Mouse (Mus musculus): ENCODE results near the gene S100a7a. TPM values are rescaled to one million over a fixed set of nuclear protein-coding genes. Genes with fewer than 3 reads are reported as not detected.
A peak's percentile ranks its signal among the peaks of the same experiment; 100 is the strongest.

Gene S100a7a
- total and polyA plus RNA-seq, 2 experiments from 2014 or later: not detected

DNA sequence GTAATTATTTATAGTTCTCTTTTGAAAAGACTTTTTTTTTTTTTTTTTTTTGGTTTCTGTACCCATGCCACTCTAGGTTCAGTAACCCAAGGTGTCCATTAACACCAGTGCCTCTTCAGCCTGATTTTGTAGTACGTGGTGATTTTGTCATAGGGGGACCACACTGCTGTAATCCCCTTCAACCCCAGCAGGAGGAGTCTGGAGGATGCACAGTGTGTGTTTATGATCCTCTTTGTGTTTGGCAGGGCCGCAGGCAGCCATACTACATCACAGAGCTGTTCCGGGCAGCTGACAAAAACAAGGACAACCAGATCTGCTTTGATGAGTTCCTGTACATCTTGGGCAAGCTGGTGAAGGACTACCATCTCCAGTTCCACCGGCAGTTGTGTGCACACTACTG lies 3.6 kb downstream of the S100a7a start:
- Histone ChIP-seq H3K9me3 (ENCODE audit: low read length) (no peaks in the 10 kb centered on the region), H3K4me3 (ENCODE audit: low read length) (no peak overlapping the region), H3K27ac (no peak overlapping the region), H3K4me1 (ENCODE audit: insufficient read depth, low read length) (no peaks in the 10 kb centered on the region), H3K4me2 (ENCODE audit: low read depth, low read length) (no peak overlapping the region), H3K36me3 (ENCODE audit: insufficient read depth, low read length) (no peaks in the 10 kb centered on the region), H3K27me3 (ENCODE audit: insufficient read depth, low read length) (no peaks in the 10 kb centered on the region), H3K9ac (replicated peaks; ENCODE audit: low read length) (no peak overlapping the region)
- ATAC-seq (no peak), DNase-seq (ENCODE audit: low spot score) (no peak)
- TF ChIP-seq CTCF (IDR thresholded peaks at IDR 0.05; ENCODE audit: low read depth): peak; percentile 42
- WGBS: 84% methylated on average over 4 of the region's 4 CpGs

DNA sequence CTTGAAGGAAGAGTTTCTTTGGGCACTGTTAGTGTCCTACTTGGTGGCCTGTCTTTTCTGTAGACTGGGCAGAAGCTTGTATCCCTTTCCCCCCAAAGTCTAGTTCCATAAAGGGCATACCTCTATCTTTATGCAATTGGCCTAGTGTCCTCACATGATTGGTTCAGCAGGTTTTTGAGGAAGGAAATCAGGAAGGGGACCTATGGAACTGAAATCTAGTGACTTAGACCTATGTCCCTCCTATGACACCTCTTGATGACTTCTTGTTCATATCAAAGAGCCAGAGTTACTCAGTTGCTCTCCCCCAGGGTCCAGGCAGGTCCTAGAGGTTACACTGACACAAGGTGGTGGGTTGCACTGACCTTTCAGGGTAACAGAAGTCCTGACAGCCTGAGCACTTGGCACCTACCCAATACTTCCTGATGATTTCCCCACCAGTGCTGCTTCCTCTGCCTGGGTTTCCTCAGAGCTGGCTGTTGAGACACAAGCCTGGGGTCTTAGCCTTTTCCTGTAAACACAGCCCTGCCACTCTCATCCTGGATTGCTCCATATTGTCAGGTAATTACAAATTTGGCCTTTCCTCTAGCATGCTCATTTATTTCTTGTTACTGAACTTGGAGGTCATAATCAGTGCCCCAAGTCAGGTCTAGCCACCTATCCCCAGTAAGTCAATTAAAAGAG lies 5.7 kb downstream of the S100a7a start:
- H3K4me1 ChIP-seq (ENCODE audit: insufficient read depth, low read length): no peaks in the 10 kb centered on the region
- H3K4me2 ChIP-seq (ENCODE audit: low read depth, low read length): no peak overlapping the region
- no peak overlapping the region for H3K4me3 ChIP-seq (ENCODE audit: low read length)
- H3K9me3 ChIP-seq (ENCODE audit: low read length): no peaks in the 10 kb centered on the region
- DNase-seq (ENCODE audit: low spot score) (no peak), ATAC-seq (no peak)
- no peaks in the 10 kb centered on the region for H3K36me3 ChIP-seq (ENCODE audit: insufficient read depth, low read length)
- H3K27ac ChIP-seq: no peak overlapping the region
- no peak for TF ChIP-seq CTCF (IDR thresholded peaks at IDR 0.05; ENCODE audit: low read depth)
- no peak overlapping the region for H3K9ac ChIP-seq (replicated peaks; ENCODE audit: low read length)
- no peaks in the 10 kb centered on the region for H3K27me3 ChIP-seq (ENCODE audit: insufficient read depth, low read length)

DNA sequence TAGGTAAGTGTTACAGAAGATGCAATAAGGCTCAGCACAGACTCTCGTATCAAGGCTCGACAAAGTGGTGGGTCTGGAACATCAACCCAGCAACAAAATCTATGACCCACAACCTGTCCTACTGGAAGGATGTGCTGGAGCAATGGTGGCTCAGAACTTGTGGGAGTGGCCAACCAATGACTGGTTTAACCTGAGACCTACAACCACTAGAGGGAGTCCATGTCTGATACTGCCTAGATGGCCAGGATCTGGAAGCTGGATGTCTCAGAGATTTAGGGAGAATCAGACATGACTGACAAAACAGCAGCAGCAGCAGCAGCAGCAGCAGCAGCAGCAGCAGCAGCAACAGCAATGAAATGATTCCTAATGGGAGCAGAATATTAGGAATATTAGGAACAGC lies 10.4 kb downstream of the S100a7a start:
- H3K9ac ChIP-seq (replicated peaks; ENCODE audit: low read length): no peak overlapping the region
- DNase-seq (ENCODE audit: low spot score) (peak; percentile 5), ATAC-seq (no peak)
- no peaks in the 10 kb centered on the region for H3K27me3 ChIP-seq (ENCODE audit: insufficient read depth, low read length)
- H3K27ac ChIP-seq: no peak overlapping the region
- H3K4me2 ChIP-seq (ENCODE audit: low read depth, low read length): no peak overlapping the region
- no peaks in the 10 kb centered on the region for H3K9me3 ChIP-seq (ENCODE audit: low read length)
- peak; percentile 34; the same call in 1 of the 2 replicates for TF ChIP-seq CTCF (IDR thresholded peaks at IDR 0.05; ENCODE audit: low read depth)
- H3K4me3 ChIP-seq (ENCODE audit: low read length): no peak overlapping the region
- no peaks in the 10 kb centered on the region for H3K36me3 ChIP-seq (ENCODE audit: insufficient read depth, low read length)
- H3K4me1 ChIP-seq (ENCODE audit: insufficient read depth, low read length): no peaks in the 10 kb centered on the region
- 80% methylated on average over 2 of the region's 2 CpGs for WGBS

GRCm38 (mm10) chr3:90668846-90669245 lies 15.0 kb downstream of the S100a7a start, which contains the start of gene S100a8:
Gene S100a8, plus strand, starts transcription at chr3:90668978.
- Histone ChIP-seq H3K4me2 (ENCODE audit: low read depth, low read length) (no peak within 1 kb of the TSS), H3K9ac (replicated peaks; ENCODE audit: low read length) (no peak within 1 kb of the TSS), H3K27ac (no peak within 1 kb of the TSS), H3K9me3 (ENCODE audit: low read length) (no peaks in the 10 kb centered on the region), H3K4me1 (ENCODE audit: insufficient read depth, low read length) (no peaks in the 10 kb centered on the region), H3K27me3 (ENCODE audit: insufficient read depth, low read length) (no peaks in the 10 kb centered on the region), H3K36me3 (ENCODE audit: insufficient read depth, low read length) (no peaks in the 10 kb centered on the region), H3K4me3 (ENCODE audit: low read length) (no peak within 1 kb of the TSS)
- no peak for TF ChIP-seq CTCF (IDR thresholded peaks at IDR 0.05; ENCODE audit: low read depth)
- DNase-seq (ENCODE audit: low spot score): peak; percentile 3
- ATAC-seq: no peak
- 61% methylated on average over 8 of the region's 8 CpGs for WGBS

DNA sequence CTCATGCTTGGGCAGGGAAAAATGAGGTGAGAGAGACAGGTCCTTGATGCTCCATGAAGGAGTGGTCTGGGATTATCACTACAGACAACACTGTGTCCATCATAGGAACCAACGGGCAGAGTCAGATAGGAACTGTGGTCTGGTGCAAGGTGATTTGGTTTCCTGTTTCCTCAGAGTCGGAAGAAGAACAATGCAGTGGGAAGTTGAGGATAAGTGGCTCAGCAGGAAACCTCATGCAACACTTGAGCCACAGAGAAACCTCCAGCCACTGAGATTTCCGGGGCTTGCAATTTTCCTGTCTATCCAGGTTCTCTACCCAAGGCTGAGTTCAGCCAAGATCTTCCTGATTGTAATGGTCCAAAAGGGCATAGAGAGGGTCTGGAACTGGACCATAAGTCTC lies 24.8 kb downstream of the S100a7a start:
- Histone ChIP-seq H3K27ac (no peak overlapping the region), H3K4me1 (ENCODE audit: insufficient read depth, low read length) (no peaks in the 10 kb centered on the region), H3K9ac (replicated peaks; ENCODE audit: low read length) (no peak overlapping the region), H3K9me3 (ENCODE audit: low read length) (no peaks in the 10 kb centered on the region), H3K4me3 (ENCODE audit: low read length) (no peak overlapping the region), H3K27me3 (ENCODE audit: insufficient read depth, low read length) (no peaks in the 10 kb centered on the region), H3K4me2 (ENCODE audit: low read depth, low read length) (no peak overlapping the region), H3K36me3 (ENCODE audit: insufficient read depth, low read length) (no peaks in the 10 kb centered on the region)
- ATAC-seq (no peak), DNase-seq (ENCODE audit: low spot score) (no peak)
- 66% methylated on average over 3 of the region's 3 CpGs for WGBS
- no peak for TF ChIP-seq CTCF (IDR thresholded peaks at IDR 0.05; ENCODE audit: low read depth)

GRCm38 (mm10) chr3:90683929-90684328 lies 30.1 kb downstream of the S100a7a start:
- no peak for DNase-seq (ENCODE audit: low spot score)
- Histone ChIP-seq H3K27me3 (ENCODE audit: insufficient read depth, low read length) (no peaks in the 10 kb centered on the region), H3K4me3 (ENCODE audit: low read length) (no peak overlapping the region), H3K9ac (replicated peaks; ENCODE audit: low read length) (no peak overlapping the region), H3K36me3 (ENCODE audit: insufficient read depth, low read length) (no peaks in the 10 kb centered on the region), H3K27ac (no peak overlapping the region), H3K4me1 (ENCODE audit: insufficient read depth, low read length) (no peaks in the 10 kb centered on the region), H3K9me3 (ENCODE audit: low read length) (no peaks in the 10 kb centered on the region), H3K4me2 (ENCODE audit: low read depth, low read length) (no peak overlapping the region)
- no peak for ATAC-seq
- TF ChIP-seq CTCF (IDR thresholded peaks at IDR 0.05; ENCODE audit: low read depth): no peak
- WGBS: 86% methylated on average over 3 of the region's 3 CpGs

- Histone ChIP-seq H3K27ac (no peak overlapping the region), H3K36me3 (ENCODE audit: insufficient read depth, low read length) (no peaks in the 10 kb centered on the region), H3K4me3 (ENCODE audit: low read length) (no peak overlapping the region), H3K9ac (replicated peaks; ENCODE audit: low read length) (no peak overlapping the region), H3K4me2 (ENCODE audit: low read depth, low read length) (no peak overlapping the region), H3K27me3 (ENCODE audit: insufficient read depth, low read length) (no peaks in the 10 kb centered on the region), H3K9me3 (ENCODE audit: low read length) (no peaks in the 10 kb centered on the region), H3K4me1 (ENCODE audit: insufficient read depth, low read length) (no peaks in the 10 kb centered on the region)
- no peak for TF ChIP-seq CTCF (IDR thresholded peaks at IDR 0.05; ENCODE audit: low read depth)
- DNase-seq (ENCODE audit: low spot score): no peak
- no peak for ATAC-seq
- WGBS: 84% methylated on average over 2 of the region's 2 CpGs
These were observed 33.0 kb downstream of the S100a7a start for GRCm38 (mm10) chr3:90686835-90687234.

Data from hindbrain, postnatal 0 days (tissue).